In genomic region chrX:115929461-115929860, GRCm38 (mm10) we compare ENCODE assay signal across 23 mouse cellular contexts.
A peak's percentile ranks its signal among the peaks of the same experiment; 100 is the strongest.
DNase-seq lines count a peak whose midpoint lies in the region; ATAC-seq and TF ChIP-seq lines count a peak whose summit lies in the region.
"Had no signal": no experiment of that assay in that cellular context is flagged by ENCODE, and none has a peak within 500 bp of the region (broad histone marks: within the 10 kb centered on the region; RNA-seq: fewer than 3 reads in every experiment).

No protein-coding gene starts in this region.

- no peaks in the 10 kb centered on the region for H3K4me1 ChIP-seq in forebrain, embryonic 14.5 days (ENCODE audit: control insufficient read depth, insufficient read depth, low read length)
- H3K4me1 ChIP-seq in forebrain, embryonic 15.5 days: no peaks in the 10 kb centered on the region
- H3K4me1 ChIP-seq in hindbrain, embryonic 14.5 days (replicated peaks; ENCODE audit: control insufficient read depth, insufficient read depth, low read length): no peaks in the 10 kb centered on the region
- H3K4me1 ChIP-seq: embryonic facial prominence, embryonic 12.5 days; embryonic facial prominence, embryonic 15.5 days; forebrain, embryonic 12.5 days; hindbrain, embryonic 12.5 days had no signal

- peak; percentile 41 for TF ChIP-seq CTCF in layer of hippocampus, adult 2 months (conservative IDR thresholded peaks at IDR 0.05)

- no peak overlapping the region for H3K27ac ChIP-seq in forebrain, embryonic 14.5 days (ENCODE audit: low read depth, low read length)
- H3K27ac ChIP-seq in forebrain, embryonic 15.5 days (replicated peaks): no peak overlapping the region
- no peak overlapping the region for H3K27ac ChIP-seq in layer of hippocampus, adult 2 months
- no peak overlapping the region for H3K27ac ChIP-seq in hindbrain, embryonic 14.5 days
- H3K27ac ChIP-seq: embryonic facial prominence, embryonic 12.5 days; embryonic facial prominence, embryonic 15.5 days; forebrain, embryonic 12.5 days; heart, adult 2 months; hindbrain, embryonic 12.5 days had no signal

- WGBS in forebrain, embryonic 14.5 days: 78% methylated on average over 3 of the region's 3 CpGs
- 73% methylated on average over 3 of the region's 3 CpGs for WGBS in forebrain, embryonic 15.5 days
- WGBS in hindbrain, embryonic 14.5 days: 77% methylated on average over 3 of the region's 3 CpGs

- H3K4me2 ChIP-seq in forebrain, embryonic 14.5 days (ENCODE audit: low read length): no peak overlapping the region
- no peak overlapping the region for H3K4me2 ChIP-seq in forebrain, embryonic 15.5 days (replicated peaks)
- no peak overlapping the region for H3K4me2 ChIP-seq in hindbrain, embryonic 14.5 days (replicated peaks)
- H3K4me2 ChIP-seq: embryonic facial prominence, embryonic 12.5 days; embryonic facial prominence, embryonic 15.5 days; forebrain, embryonic 12.5 days; heart, embryonic 11.5 days; hindbrain, embryonic 12.5 days had no signal

- no peaks in the 10 kb centered on the region for H3K9me3 ChIP-seq in forebrain, embryonic 14.5 days (replicated peaks; ENCODE audit: control insufficient read depth, low read length)
- no peaks in the 10 kb centered on the region for H3K9me3 ChIP-seq in forebrain, embryonic 15.5 days
- no peaks in the 10 kb centered on the region for H3K9me3 ChIP-seq in hindbrain, embryonic 14.5 days (ENCODE audit: control insufficient read depth, low read length)
- H3K9me3 ChIP-seq: embryonic facial prominence, embryonic 12.5 days; embryonic facial prominence, embryonic 15.5 days; forebrain, embryonic 12.5 days; hindbrain, embryonic 12.5 days had no signal

- H3K4me3 ChIP-seq in forebrain, embryonic 14.5 days (ENCODE audit: low read depth, low read length): no peak overlapping the region
- H3K4me3 ChIP-seq in forebrain, embryonic 15.5 days: no peak overlapping the region
- no peak overlapping the region for H3K4me3 ChIP-seq in layer of hippocampus, adult 2 months
- H3K4me3 ChIP-seq in hindbrain, embryonic 14.5 days (replicated peaks; ENCODE audit: low read length): no peak overlapping the region
- H3K4me3 ChIP-seq: embryonic facial prominence, embryonic 12.5 days; embryonic facial prominence, embryonic 15.5 days; forebrain, embryonic 12.5 days; heart, adult 2 months; hindbrain, embryonic 12.5 days had no signal

- peak; percentile 1 for DNase-seq in forebrain, embryonic 14.5 days (ENCODE audit: low spot score)
- DNase-seq in layer of hippocampus, adult 2 months (ENCODE audit: low spot score in 2 of 2): no peak
- DNase-seq in layer of hippocampus, adult 11-12 months (ENCODE audit: low spot score): no peak
- DNase-seq in 416B (ENCODE audit: low read depth): peak; percentile 21
- DNase-seq in brain, adult 2 months (ENCODE audit: low read depth, low spot score): peak; percentile 2
- DNase-seq in hindbrain, embryonic 14.5 days (ENCODE audit: low spot score): no peak
- DNase-seq: adrenal gland, postnatal 10 days; adrenal gland, postnatal 36 days; cerebellum, adult 11-12 months; cerebellum, adult 8-10 months; cerebellum, postnatal 10 days; cerebellum, postnatal 36 days; gastrocnemius, postnatal 25 days; heart, adult 2 months; kidney, adult 2 months had no signal

- no peak overlapping the region for H3K9ac ChIP-seq in forebrain, embryonic 14.5 days (ENCODE audit: low read length)
- no peak overlapping the region for H3K9ac ChIP-seq in forebrain, embryonic 15.5 days (replicated peaks)
- no peak overlapping the region for H3K9ac ChIP-seq in hindbrain, embryonic 14.5 days
- H3K9ac ChIP-seq: embryonic facial prominence, embryonic 12.5 days; embryonic facial prominence, embryonic 15.5 days; forebrain, embryonic 12.5 days; hindbrain, embryonic 12.5 days had no signal

- H3K27me3 ChIP-seq in forebrain, embryonic 14.5 days (replicated peaks; ENCODE audit: control insufficient read depth, insufficient read depth, low read length): no peaks in the 10 kb centered on the region
- H3K27me3 ChIP-seq in forebrain, embryonic 15.5 days: no peaks in the 10 kb centered on the region
- H3K27me3 ChIP-seq in hindbrain, embryonic 14.5 days (ENCODE audit: control insufficient read depth, insufficient read depth, low read length): no peaks in the 10 kb centered on the region
- H3K27me3 ChIP-seq: embryonic facial prominence, embryonic 12.5 days; embryonic facial prominence, embryonic 15.5 days; forebrain, embryonic 12.5 days; hindbrain, embryonic 12.5 days had no signal

- no peak for ATAC-seq in forebrain, embryonic 14.5 days
- ATAC-seq in forebrain, embryonic 15.5 days (replicated peaks): no peak
- ATAC-seq in hindbrain, embryonic 14.5 days (ENCODE audit: low FRiP score): no peak
- ATAC-seq: CD4-positive, CD25-positive, alpha-beta regulatory T cell, adult 4 months; intestine, postnatal 0 days had no signal

- no peaks in the 10 kb centered on the region for H3K36me3 ChIP-seq in forebrain, embryonic 14.5 days (ENCODE audit: control insufficient read depth, insufficient read depth, low read length)
- H3K36me3 ChIP-seq in forebrain, embryonic 15.5 days: no peaks in the 10 kb centered on the region
- no peaks in the 10 kb centered on the region for H3K36me3 ChIP-seq in hindbrain, embryonic 14.5 days (replicated peaks; ENCODE audit: control insufficient read depth, insufficient read depth)
- H3K36me3 ChIP-seq: embryonic facial prominence, embryonic 12.5 days; embryonic facial prominence, embryonic 15.5 days; forebrain, embryonic 12.5 days; hindbrain, embryonic 12.5 days had no signal

Comparison
In these comparisons a context has a peak if more than half of its experiments do, and no peak if none do; other contexts are left out.
1. DNase-seq: peak in forebrain, embryonic 14.5 days (single experiment), 416B (single experiment) and brain, adult 2 months (single experiment); none in layer of hippocampus, adult 2 months (0 of 2), layer of hippocampus, adult 11-12 months (single experiment) and hindbrain, embryonic 14.5 days (single experiment).